ENCODE assay signal across 9 mouse cellular contexts in genomic region chr12:103371711-103372110, GRCm38 (mm10). TPM values are rescaled to one million over a fixed set of nuclear protein-coding genes. Genes with fewer than 3 reads are reported as not detected.
DNase-seq lines count a peak whose midpoint lies in the region; ATAC-seq and TF ChIP-seq lines count a peak whose summit lies in the region.
"Had no signal": no experiment of that assay in that cellular context is flagged by ENCODE, and none has a peak within 500 bp of the region (broad histone marks: within the 10 kb centered on the region; RNA-seq: fewer than 3 reads in every experiment).

No protein-coding gene starts in this region.

- H3K36me3 ChIP-seq in heart, postnatal 0 days (replicated peaks; ENCODE audit: control insufficient read depth, insufficient read depth, low read length), result no peaks in the 10 kb centered on the region
- H3K36me3 ChIP-seq in heart, embryonic 10.5 days, result no peaks in the 10 kb centered on the region
- H3K36me3 ChIP-seq: embryonic facial prominence, embryonic 12.5 days had no signal

- no peak overlapping the region for H3K4me2 ChIP-seq in heart, postnatal 0 days (ENCODE audit: low read depth, low read length)
- H3K4me2 ChIP-seq: embryonic facial prominence, embryonic 12.5 days had no signal

- H3K4me1 ChIP-seq in heart, postnatal 0 days (ENCODE audit: control insufficient read depth, insufficient read depth), result no peaks in the 10 kb centered on the region
- H3K4me1 ChIP-seq in heart, embryonic 10.5 days, result peaks cover 28% of the 10 kb centered on the region
- H3K4me1 ChIP-seq: embryonic facial prominence, embryonic 12.5 days had no signal

- H3K27ac ChIP-seq in heart, postnatal 0 days (ENCODE audit: low read depth), result no peak overlapping the region
- no peak overlapping the region for H3K27ac ChIP-seq in heart, embryonic 10.5 days
- H3K27ac ChIP-seq: embryonic facial prominence, embryonic 12.5 days had no signal

- H3K27me3 ChIP-seq in heart, postnatal 0 days (ENCODE audit: control insufficient read depth, insufficient read depth, low read length), result no peaks in the 10 kb centered on the region
- peaks cover 13% of the 10 kb centered on the region; the same call in 1 of the 2 replicates for H3K27me3 ChIP-seq in heart, embryonic 10.5 days (ENCODE audit: insufficient read depth, poor library complexity, severe bottlenecking)
- H3K27me3 ChIP-seq: embryonic facial prominence, embryonic 12.5 days had no signal

- H3K9me3 ChIP-seq in heart, postnatal 0 days (replicated peaks; ENCODE audit: control insufficient read depth, low read length), result no peaks in the 10 kb centered on the region
- no peaks in the 10 kb centered on the region for H3K9me3 ChIP-seq in heart, embryonic 10.5 days
- H3K9me3 ChIP-seq: embryonic facial prominence, embryonic 12.5 days had no signal

- 23% methylated on average over 6 of the region's 6 CpGs for WGBS in heart, postnatal 0 days
- 27% methylated on average over 6 of the region's 6 CpGs for WGBS in heart, embryonic 10.5 days

- H3K4me3 ChIP-seq in heart, postnatal 0 days (ENCODE audit: low read depth, low read length), result no peak overlapping the region
- H3K4me3 ChIP-seq in heart, embryonic 10.5 days, result no peak overlapping the region
- H3K4me3 ChIP-seq: embryonic facial prominence, embryonic 12.5 days had no signal

- no peak overlapping the region for H3K9ac ChIP-seq in heart, postnatal 0 days (replicated peaks; ENCODE audit: low read depth, low read length)
- H3K9ac ChIP-seq: embryonic facial prominence, embryonic 12.5 days had no signal

- DNase-seq in heart, postnatal 0 days (ENCODE audit: low spot score), result no peak
- no peak for DNase-seq in heart, embryonic 10.5 days (ENCODE audit: low spot score)
- DNase-seq in urinary bladder, postnatal 25 days (ENCODE audit: low spot score), result peak; percentile 41
- no peak for DNase-seq in urinary bladder, postnatal 10 days (ENCODE audit: low spot score)
- DNase-seq in cerebellum, adult 9-11 months, result peak; percentile 45
- peak; percentile 28 to 67 for DNase-seq in kidney, adult 8-10 months
- peak; percentile 73 for DNase-seq in naive thymus-derived CD4-positive, alpha-beta T cell, adult 2 months (ENCODE audit: low read depth)
- DNase-seq in frontal cortex, postnatal 14 days (ENCODE audit: low spot score in 2 of 2), result no peak

- no peak; the same call in 1 of the 2 replicates for ATAC-seq in heart, postnatal 0 days (ENCODE audit: insufficient read depth, low read depth)

- TF ChIP-seq CTCF in heart, postnatal 0 days (IDR thresholded peaks at IDR 0.05; ENCODE audit: low read depth), result peak; percentile 78

- TF ChIP-seq EP300 in heart, postnatal 0 days (IDR thresholded peaks at IDR 0.05; ENCODE audit: low read depth), result no peak

RNA-seq across cellular contexts. Expression of gene Asb2, which starts 15.9 kb away (rescaled TPM):
- 572 and 632 TPM in 2 replicates for total RNA-seq in heart, postnatal 0 days (2014; rRNA removed; ENCODE audit: low replicate concordance)
- polyA plus RNA-seq in heart, postnatal 0 days (2015; fragmentation: Nextera tagmentation; extraction: Ambion mirVana), result 289 and 380 TPM in 2 replicates
- polyA plus RNA-seq in heart, embryonic 10.5 days (2016; fragmentation: Nextera tagmentation; extraction: Ambion mirVana), result 152 and 312 TPM in 2 replicates

RNA-seq across cellular contexts. Expression of gene Otub2, which starts 16.8 kb away (rescaled TPM):
- total RNA-seq in heart, postnatal 0 days (2014; rRNA removed; ENCODE audit: low replicate concordance), result 8.6 and 12.2 TPM in 2 replicates
- polyA plus RNA-seq in heart, postnatal 0 days (2015; fragmentation: Nextera tagmentation; extraction: Ambion mirVana), result 5.0 and 5.7 TPM in 2 replicates
- polyA plus RNA-seq in heart, embryonic 10.5 days (2016; fragmentation: Nextera tagmentation; extraction: Ambion mirVana), result 22.5 and 26.0 TPM in 2 replicates

RNA-seq across cellular contexts. Expression of gene 9330161L09Rik, which starts 35.9 kb away (rescaled TPM):
- total RNA-seq in heart, postnatal 0 days (2014; rRNA removed; ENCODE audit: low replicate concordance), result 2.5 and 2.8 TPM in 2 replicates
- polyA plus RNA-seq in heart, postnatal 0 days (2015; fragmentation: Nextera tagmentation; extraction: Ambion mirVana), result 0.27 and 0.34 TPM in 2 replicates
- 0.53 and 0.62 TPM in 2 replicates for polyA plus RNA-seq in heart, embryonic 10.5 days (2016; fragmentation: Nextera tagmentation; extraction: Ambion mirVana)

RNA-seq across cellular contexts. Expression of gene Ddx24, which starts 53.9 kb away (rescaled TPM):
- 86.1 and 165 TPM in 2 replicates for total RNA-seq in heart, postnatal 0 days (2014; rRNA removed; ENCODE audit: low replicate concordance)
- 80.0 and 95.3 TPM in 2 replicates for polyA plus RNA-seq in heart, postnatal 0 days (2015; fragmentation: Nextera tagmentation; extraction: Ambion mirVana)
- 68.4 and 77.5 TPM in 2 replicates for polyA plus RNA-seq in heart, embryonic 10.5 days (2016; fragmentation: Nextera tagmentation; extraction: Ambion mirVana)

Comparison
In these comparisons a context has a peak if more than half of its experiments do, and no peak if none do; other contexts are left out.
1. DNase-seq: peak in urinary bladder, postnatal 25 days (single experiment), cerebellum, adult 9-11 months (single experiment), kidney, adult 8-10 months (2 of 2) and naive thymus-derived CD4-positive, alpha-beta T cell, adult 2 months (single experiment); none in heart, postnatal 0 days (single experiment), heart, embryonic 10.5 days (single experiment), urinary bladder, postnatal 10 days (single experiment) and frontal cortex, postnatal 14 days (0 of 2).